Mouse (Mus musculus): ENCODE measurements around the gene Cfap206. TPM values are rescaled to one million over a fixed set of nuclear protein-coding genes. Genes with fewer than 3 reads are reported as not detected.

Cfap206 gene
- total RNA-seq, 2 experiments from 2014 or later, result not detected

- DNase-seq, result no peak
Observed at GRCm38 (mm10) chr4:34673721-34674120, 56.3 kb downstream of the Cfap206 start.

- no peak for DNase-seq
Observed at GRCm38 (mm10) chr4:34667923-34668322, 62.1 kb downstream of the Cfap206 start.

- no peak for DNase-seq
Observed at GRCm38 (mm10) chr4:34661927-34662326, 68.1 kb downstream of the Cfap206 start.

GRCm38 (mm10) chr4:34661514-34661913 lies 68.5 kb downstream of the Cfap206 start:
- no peak for DNase-seq

- no peak for DNase-seq
Observed at GRCm38 (mm10) chr4:34659012-34659411, 71.0 kb downstream of the Cfap206 start.

GRCm38 (mm10) chr4:34656101-34656500 lies 73.9 kb downstream of the Cfap206 start:
- DNase-seq, result no peak

- DNase-seq, result no peak
Observed at GRCm38 (mm10) chr4:34653179-34653578, 76.8 kb downstream of the Cfap206 start.

GRCm38 (mm10) chr4:34644779-34645178 lies 85.2 kb downstream of the Cfap206 start:
- no peak for DNase-seq

- no peak for DNase-seq
Observed at GRCm38 (mm10) chr4:34640731-34641130, 89.3 kb downstream of the Cfap206 start.

GRCm38 (mm10) chr4:34639745-34640364 lies 90.2 kb downstream of the Cfap206 start:
- DNase-seq, result no peak

Other genes with a start within 250 kb of the Cfap206 start
- 10 to 100 TPM; 59.6 to 71.3 TPM for gene Akirin2, start 179.3 kb downstream of the Cfap206 start, total RNA-seq (2021)
- gene Orc3, start 115.3 kb downstream of the Cfap206 start, total RNA-seq (2021), result 10 to 100 TPM; 33.3 to 40.4 TPM
- gene Rars2, start 115.2 kb downstream of the Cfap206 start, total RNA-seq (2021), result 10 to 100 TPM; 21.9 to 23.9 TPM
- gene Slc35a1, start 42.8 kb downstream of the Cfap206 start, total RNA-seq (2021), result 10 to 100 TPM; 16.7 to 17.4 TPM
- not detected for gene Gm136, start 26.1 kb upstream of the Cfap206 start, total RNA-seq (2021)
- 10 to 100 TPM; 27.1 to 29.0 TPM for gene Smim8, start 48.2 kb upstream of the Cfap206 start, total RNA-seq (2021)
- gene Zfp292, start 152.8 kb upstream of the Cfap206 start, total RNA-seq (2021), result 10 to 100 TPM; 11.8 to 14.5 TPM
- gene Cga, start 163.6 kb upstream of the Cfap206 start, total RNA-seq (2021), result not detected

Measured in gastrocnemius, postnatal 10 days (tissue).